Mouse (Mus musculus): ENCODE measurements around the gene Gstp1.

The Gstp1 gene

GRCm38 (mm10) chr19:4033742-4034141, 4.0 kb downstream of the Gstp1 start:
- CTCF ChIA-PET = interaction anchor here in 3 of 4 experiments (0.6 to 1.3 kb wide), 7 partner anchors 13 to 219 kb away, joined by 3 to 5 read pairs (median 3); partner anchors contain the start of genes Gm49405 (in 1 of the 3), Gstp2 (in 1 of the 3) and Nudt8 (in 1 of the 3)
- POLR2A ChIA-PET = interaction anchor here in 3 of 4 experiments (0.5 to 10.0 kb wide), 18 partner anchors 9 to 267 kb away, joined by 3 to 98 read pairs (median 4); partner anchors contain the start of genes Gstp2 (in 2 of the 3), Ndufv1 (in 2 of the 3), Cdk2ap2 (in 1 of the 3) and Doc2g (in 1 of the 3)

DNA sequence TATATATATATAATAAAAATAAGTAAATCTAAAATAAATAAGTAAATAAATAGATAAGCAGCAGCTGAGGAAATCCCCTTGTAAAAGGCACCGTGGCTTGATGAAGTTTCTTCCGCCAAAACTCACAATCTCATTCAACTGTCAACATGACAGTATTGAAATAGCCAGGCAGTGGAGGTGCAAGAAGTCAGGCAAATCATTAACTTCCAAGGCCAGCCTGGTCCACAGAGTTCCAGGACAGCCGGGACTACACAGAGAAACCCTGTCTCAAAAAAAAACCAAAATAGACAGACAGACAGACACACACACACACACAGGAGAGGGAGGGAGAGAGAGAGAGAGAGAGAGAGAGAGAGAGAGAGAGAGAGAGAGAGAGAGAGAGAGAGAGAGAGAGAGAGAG, 4.5 kb downstream of the Gstp1 start:
- CTCF ChIA-PET = interaction anchor here in 3 of 4 experiments (0.6 to 1.8 kb wide), 5 partner anchors 13 to 219 kb away, joined by 3 to 7 read pairs (median 4); partner anchors contain the start of gene Gstp2 (in 1 of the 3)
- POLR2A ChIA-PET = interaction anchor here in 3 of 4 experiments (1.1 to 10.0 kb wide), 7 partner anchors 9 to 91 kb away, joined by 3 to 98 read pairs (median 5); partner anchors contain the start of genes Cdk2ap2 (in 1 of the 3) and Gstp2 (in 1 of the 3)

- CTCF ChIA-PET = interaction anchor here in 2 of 4 experiments (0.8 to 1.8 kb wide), 2 partner anchors 20 to 174 kb away, joined by 4 to 7 read pairs; no protein-coding TSS in a partner anchor
- POLR2A ChIA-PET = interaction anchor here (0.5 to 10.0 kb wide), 6 partner anchors 10 to 760 kb away, joined by 3 to 98 read pairs (median 14); partner anchors contain the start of genes AC109138.7 (in 1 of the 4), Clcf1 (in 1 of the 4) and Gstp2 (in 1 of the 4)
These were observed 5.1 kb downstream of the Gstp1 start for GRCm38 (mm10) chr19:4032668-4033067.

DNA sequence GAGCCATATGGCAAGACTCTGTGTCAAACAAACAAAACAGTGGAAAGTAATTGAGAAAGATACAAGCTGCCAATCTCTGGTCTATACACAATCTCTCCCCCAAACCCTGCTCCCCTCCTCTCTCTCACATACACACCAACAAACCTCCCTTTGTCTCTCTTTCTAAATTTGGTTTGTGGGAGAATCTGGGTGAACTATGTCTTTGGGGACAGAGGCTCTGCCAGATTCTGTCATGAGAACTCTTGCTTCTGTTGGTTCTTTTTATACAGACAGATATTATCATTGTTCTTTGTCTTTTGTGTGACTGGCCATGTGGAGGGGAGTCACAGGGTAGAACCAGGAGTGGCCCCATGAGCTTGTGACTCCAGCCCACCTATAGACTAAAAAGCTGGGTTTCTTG, 10.2 kb downstream of the Gstp1 start:
- ChIA-PET POLR2A (interaction anchor here in 2 of 4 experiments (1.0 to 10.0 kb wide), 6 partner anchors 10 to 22 kb away, joined by 4 to 98 read pairs (median 8); partner anchors contain the start of genes Gstp2 (in 2 of the 2) and Gstp1 (in 1 of the 2)), CTCF (interaction anchor here in 2 of 4 experiments (1.4 to 1.8 kb wide), 2 partner anchors 15 to 201 kb away, joined by 3 to 5 read pairs; partner anchors contain the start of gene Ndufv1 (in 1 of the 2))

DNA sequence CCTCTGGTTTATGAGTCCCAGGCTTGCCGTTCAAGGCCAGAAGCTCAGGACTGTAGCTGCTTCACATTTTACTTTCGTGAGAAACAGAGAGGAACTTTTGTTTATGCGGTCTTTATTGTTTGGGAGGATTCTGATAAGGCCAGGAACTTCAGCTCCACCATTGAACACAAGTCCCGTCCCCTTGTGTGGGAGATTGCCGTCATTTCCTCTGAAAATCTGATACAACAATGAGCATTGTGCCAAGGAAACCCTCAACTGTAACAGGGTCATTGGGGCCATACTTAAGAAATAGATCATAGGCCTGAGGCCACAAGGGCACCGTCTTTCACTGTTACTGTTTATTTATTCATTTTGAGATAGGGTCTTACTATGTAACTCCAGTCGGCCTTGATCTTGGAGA, 14.6 kb downstream of the Gstp1 start:
- ChIA-PET CTCF (no interaction called here), POLR2A (interaction anchor here in 3 of 4 experiments (0.7 to 6.4 kb wide), 8 partner anchors 8 to 24 kb away, joined by 3 to 62 read pairs (median 4); partner anchors contain the start of genes Ndufv1 (in 3 of the 3), Gstp1 (in 1 of the 3) and Gstp2 (in 1 of the 3))

GRCm38 (mm10) chr19:4018743-4019583, 18.8 kb downstream of the Gstp1 start:
- POLR2A ChIA-PET = interaction anchor here (0.6 to 6.4 kb wide), 41 partner anchors 11 to 310 kb away, joined by 3 to 62 read pairs (median 4); partner anchors contain the start of genes Gstp1 (in 3 of the 4), Gstp2 (in 3 of the 4), Nudt8 (in 3 of the 4) and Acy3 (in 2 of the 4)
- CTCF ChIA-PET = interaction anchor here (0.6 to 2.0 kb wide), 54 partner anchors 15 to 594 kb away, joined by 3 to 39 read pairs (median 4); partner anchors contain the start of genes Gstp2 (in 4 of the 4), Cdk2ap2 (in 2 of the 4), Gm49405 (in 2 of the 4) and Nudt8 (in 2 of the 4)

DNA sequence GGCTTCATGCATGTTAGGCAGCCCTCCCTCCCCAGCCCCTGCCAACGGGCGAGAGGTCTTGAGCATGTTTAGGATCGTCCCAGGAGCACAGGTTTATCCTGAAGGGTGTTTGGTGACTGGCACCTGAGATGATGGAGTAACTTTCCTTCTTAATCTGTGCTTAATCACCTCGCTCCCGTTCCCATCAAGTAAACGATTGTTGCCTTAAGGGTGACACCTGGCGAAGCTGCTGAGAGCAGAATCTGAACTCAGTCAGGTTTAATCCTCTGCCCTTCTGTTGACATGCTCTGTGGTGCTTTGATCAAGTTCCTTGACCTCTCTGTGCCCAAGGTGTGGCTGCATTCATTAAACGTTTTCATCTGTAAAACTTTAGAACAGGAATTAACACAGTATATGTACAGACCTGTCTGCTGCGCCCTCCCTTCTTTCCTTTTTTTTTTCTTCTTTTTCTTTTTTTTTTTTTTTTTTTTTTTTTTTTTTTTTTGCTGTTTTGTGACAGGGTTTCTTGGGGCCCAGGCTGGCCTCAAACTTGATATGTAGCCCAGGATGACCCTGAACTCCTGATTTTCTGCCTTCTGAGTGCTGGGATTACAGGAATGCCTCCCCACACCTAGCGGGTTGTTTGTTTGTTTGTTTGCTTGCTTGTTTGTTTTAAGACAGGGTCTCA, 19.7 kb downstream of the Gstp1 start:
- ChIA-PET POLR2A (interaction anchor here in 3 of 4 experiments (0.6 to 6.4 kb wide), 27 partner anchors 9 to 309 kb away, joined by 3 to 62 read pairs (median 4); partner anchors contain the start of genes Gstp1 (in 3 of the 3), Gstp2 (in 3 of the 3), Acy3 (in 2 of the 3) and Nudt8 (in 2 of the 3)), CTCF (interaction anchor here (0.6 to 2.0 kb wide), 23 partner anchors 18 to 244 kb away, joined by 3 to 39 read pairs (median 7); partner anchors contain the start of genes Gstp2 (in 3 of the 4), Gm49405 (in 2 of the 4), Nudt8 (in 2 of the 4) and Gstp1 (in 1 of the 4))

DNA sequence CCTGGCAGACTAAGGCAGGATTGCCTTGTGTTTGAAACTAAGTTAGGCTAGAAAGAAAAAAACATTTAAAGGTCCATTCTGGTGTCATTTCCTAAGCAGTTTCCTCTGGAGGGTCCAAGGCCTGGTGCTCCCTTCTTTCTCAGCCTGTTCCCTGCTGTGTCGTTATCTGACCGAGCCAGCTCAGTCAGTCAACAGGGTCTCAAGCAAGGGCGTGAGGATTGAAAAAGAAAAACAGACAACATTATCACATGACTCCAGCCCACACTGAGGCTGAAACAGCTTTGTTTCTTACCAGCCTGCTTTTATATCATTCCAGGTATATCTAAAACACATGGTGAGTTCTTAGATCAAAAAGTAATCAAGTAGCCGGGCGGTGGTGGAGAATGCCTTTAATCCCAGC, 22.1 kb downstream of the Gstp1 start:
- POLR2A ChIA-PET = interaction anchor here (0.6 to 2.5 kb wide), 14 partner anchors 12 to 1073 kb away, joined by 3 to 14 read pairs (median 4); partner anchors contain the start of genes Gstp2 (in 4 of the 4), Gm49405 (in 1 of the 4), Ndufs8 (in 1 of the 4) and Nudt8 (in 1 of the 4)

DNA sequence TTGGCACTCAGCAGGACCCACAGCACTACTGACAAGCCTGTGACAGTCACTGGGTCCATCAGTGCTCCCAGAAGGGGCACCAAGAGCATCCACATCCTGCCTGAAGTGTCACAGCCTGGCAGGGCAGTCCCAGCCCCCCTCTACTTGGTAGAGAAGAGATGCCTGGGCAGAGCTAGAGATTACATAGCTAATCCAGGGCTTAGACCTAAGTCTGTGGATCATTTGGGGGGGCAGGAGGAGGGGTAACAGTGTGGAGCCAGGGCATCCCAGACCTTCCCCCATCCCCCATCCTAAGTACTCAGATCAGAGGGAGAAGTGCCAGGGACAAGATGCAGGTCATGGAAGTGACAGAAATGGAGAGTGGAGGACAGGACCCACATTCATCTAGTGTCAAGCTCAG, 23.0 kb downstream of the Gstp1 start:
- ChIA-PET POLR2A (interaction anchor here (0.6 to 6.0 kb wide), 12 partner anchors 8 to 366 kb away, joined by 3 to 79 read pairs (median 4); partner anchors contain the start of genes Gstp2 (in 3 of the 4), Gm49405 (in 2 of the 4), Nudt8 (in 2 of the 4) and Doc2g (in 1 of the 4)), CTCF (interaction anchor here in 1 of 4 experiments (1.2 to 2.3 kb wide), 5 partner anchors 15 to 240 kb away, joined by 3 to 5 read pairs (median 4); partner anchors contain the start of gene Gstp2)

More for the DNA sequence above, 22.1 kb downstream of the Gstp1 start:
- CTCF ChIA-PET = interaction anchor here in 1 of 4 experiments (1.2 to 2.3 kb wide), 4 partner anchors 27 to 239 kb away, joined by 3 to 5 read pairs (median 4); partner anchors contain the start of gene Gstp2

DNA sequence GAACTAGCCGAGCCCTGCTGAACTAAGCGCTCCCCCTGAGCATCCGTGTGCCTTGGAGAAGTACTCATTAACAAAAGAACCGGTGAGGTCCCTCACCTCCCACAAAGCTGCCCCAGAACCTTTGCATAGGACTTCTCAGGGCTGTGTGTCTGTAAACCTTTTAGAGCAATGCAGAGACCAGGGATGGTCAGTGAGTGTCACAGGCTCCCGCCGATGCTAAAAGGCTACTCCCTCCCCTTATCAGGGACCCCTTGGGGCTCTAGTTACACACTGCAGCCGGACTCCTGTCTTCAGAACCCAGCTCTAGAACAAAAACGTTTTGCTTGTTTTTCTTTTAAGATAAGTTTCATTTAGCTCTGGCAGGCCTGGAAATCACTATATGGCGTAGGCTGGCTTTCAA, 24.7 kb downstream of the Gstp1 start:
- POLR2A ChIA-PET = interaction anchor here (0.5 to 6.0 kb wide), 117 partner anchors 8 to 915 kb away, joined by 3 to 137 read pairs (median 5); partner anchors contain the start of genes Gstp2 (in 4 of the 4), Acy3 (in 3 of the 4), Doc2g (in 3 of the 4) and Gm49405 (in 3 of the 4)
- CTCF ChIA-PET = interaction anchor here (0.5 to 5.3 kb wide), 102 partner anchors 8 to 1592 kb away, joined by 3 to 71 read pairs (median 5); partner anchors contain the start of genes Gm49405 (in 3 of the 4), Gstp2 (in 3 of the 4), Nudt8 (in 3 of the 4) and Acy3 (in 2 of the 4)

DNA sequence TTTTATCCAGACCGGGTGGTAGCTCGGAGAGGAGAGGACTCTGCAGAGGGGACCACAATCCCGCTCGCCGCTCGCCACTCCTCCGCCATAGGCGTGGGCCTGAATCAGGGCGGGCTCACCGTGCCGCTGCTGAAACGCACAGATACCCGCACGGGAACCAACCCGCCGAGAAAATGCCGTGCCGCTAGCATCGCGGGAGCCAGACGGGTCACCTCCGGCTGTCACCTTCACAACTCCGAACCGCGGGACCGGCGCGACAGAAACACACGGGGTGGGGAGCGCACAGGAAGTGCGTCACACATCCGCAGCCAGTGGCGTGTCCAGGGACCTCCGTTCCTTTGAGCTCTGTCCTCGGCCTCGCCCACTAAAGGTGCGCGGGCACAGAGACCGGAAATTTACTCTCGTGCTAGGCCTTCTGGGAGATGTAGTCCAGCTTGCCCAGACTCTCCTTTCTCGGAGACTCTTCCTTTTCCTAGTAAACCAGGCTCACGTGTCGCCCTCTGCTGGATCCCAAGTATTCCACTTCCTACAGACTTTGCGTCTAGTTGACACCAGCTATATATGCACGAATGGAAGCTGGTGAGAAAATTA, 25.3 kb downstream of the Gstp1 start, which contains the start of gene Ndufv1:
Ndufv1 (minus strand) TSS at position 375 of the 591 bp plus-strand sequence.
- POLR2A ChIA-PET = interaction anchor here (0.5 to 6.0 kb wide), 114 partner anchors 8 to 915 kb away, joined by 3 to 137 read pairs (median 5); partner anchors contain the start of genes Gstp2 (in 4 of the 4), Acy3 (in 3 of the 4), Doc2g (in 3 of the 4) and Gm49405 (in 3 of the 4)
- CTCF ChIA-PET = interaction anchor here (0.5 to 5.3 kb wide), 105 partner anchors 8 to 576 kb away, joined by 3 to 71 read pairs (median 5); partner anchors contain the start of genes Gm49405 (in 3 of the 4), Gstp2 (in 3 of the 4), Nudt8 (in 3 of the 4) and Acy3 (in 2 of the 4)

- POLR2A ChIA-PET = interaction anchor here (0.5 to 6.0 kb wide), 19 partner anchors 9 to 698 kb away, joined by 3 to 137 read pairs (median 5); partner anchors contain the start of genes Gm49405 (in 3 of the 4), Nudt8 (in 3 of the 4), Cdk2ap2 (in 2 of the 4) and Doc2g (in 2 of the 4)
- CTCF ChIA-PET = interaction anchor here in 2 of 4 experiments (0.6 to 5.3 kb wide), 5 partner anchors 8 to 410 kb away, joined by 3 to 71 read pairs (median 4); partner anchors contain the start of genes Gm49405 (in 1 of the 2) and Nudt8 (in 1 of the 2)
These were observed 26.7 kb downstream of the Gstp1 start for GRCm38 (mm10) chr19:4011086-4011485.

DNA sequence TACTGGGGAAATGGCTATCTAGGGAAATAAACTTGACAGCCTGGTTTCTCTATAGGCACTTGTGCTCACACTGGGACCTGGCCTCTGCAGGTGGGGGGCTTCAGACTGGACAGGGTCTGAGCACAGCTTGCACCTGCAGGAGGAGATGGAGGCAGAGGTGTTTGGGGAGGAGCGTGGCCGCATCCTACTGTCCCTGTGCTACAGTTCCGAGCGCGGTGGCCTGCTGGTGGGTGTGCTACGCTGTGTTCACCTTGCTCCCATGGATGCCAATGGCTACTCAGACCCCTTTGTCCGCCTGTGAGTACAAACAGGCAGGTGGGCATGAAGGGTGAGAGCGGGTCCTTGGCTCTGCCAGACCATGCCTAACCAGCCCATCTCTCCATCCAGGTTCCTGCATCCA, 31.8 kb downstream of the Gstp1 start:
- POLR2A ChIA-PET = interaction anchor here in 2 of 4 experiments (0.6 to 1.7 kb wide), 3 partner anchors 17 to 404 kb away, joined by 3 to 7 read pairs (median 5); no protein-coding TSS in a partner anchor
- CTCF ChIA-PET = no interaction called here

GRCm38 (mm10) chr19:4005091-4005490, 32.7 kb downstream of the Gstp1 start:
- POLR2A ChIA-PET = interaction anchor here (0.7 to 6.9 kb wide), 10 partner anchors 7 to 304 kb away, joined by 3 to 79 read pairs (median 4); partner anchors contain the start of genes Gstp2 (in 2 of the 4), Ndufv1 (in 1 of the 4) and Rad9a (in 1 of the 4)
- CTCF ChIA-PET = interaction anchor here in 3 of 4 experiments (0.5 to 1.7 kb wide), 5 partner anchors 7 to 1950 kb away, joined by 3 to 6 read pairs (median 4); partner anchors contain the start of genes Ndufv1 (in 1 of the 3) and Unc93b1 (in 1 of the 3)

- ChIA-PET CTCF (interaction anchor here (0.6 to 1.7 kb wide), 5 partner anchors 8 to 85 kb away, joined by 3 to 6 read pairs (median 3); partner anchors contain the start of gene Ndufv1 (in 1 of the 4)), POLR2A (interaction anchor here in 3 of 4 experiments (0.6 to 9.8 kb wide), 14 partner anchors 8 to 221 kb away, joined by 3 to 137 read pairs (median 4); partner anchors contain the start of genes Ndufv1 (in 3 of the 3), Gstp2 (in 2 of the 3) and Ndufs8 (in 1 of the 3))
These were observed 33.5 kb downstream of the Gstp1 start for GRCm38 (mm10) chr19:4004331-4004730.
